In genomic region chr13:24536531-24537167, GRCm38 (mm10) we compare ENCODE assay signal across 30 mouse cellular contexts. TPM values are rescaled to one million over a fixed set of nuclear protein-coding genes. Genes with fewer than 3 reads are reported as not detected.
DNase-seq lines count a peak whose midpoint lies in the region; ATAC-seq and TF ChIP-seq lines count a peak whose summit lies in the region.
"Had no signal": no experiment of that assay in that cellular context is flagged by ENCODE, and none has a peak within 500 bp of the region (broad histone marks: within the 10 kb centered on the region; RNA-seq: fewer than 3 reads in every experiment).

No protein-coding gene starts in this region.

- intact Hi-C loops in heart, postnatal 36 days (cut with DNase I): no loop called here

- H3K9ac ChIP-seq in heart, postnatal 0 days (replicated peaks; ENCODE audit: low read depth, low read length): no peak overlapping the region
- no peak overlapping the region for H3K9ac ChIP-seq in midbrain, postnatal 0 days (replicated peaks; ENCODE audit: low read length, poor library complexity, severe bottlenecking)
- H3K9ac ChIP-seq: heart, embryonic 12.5 days; hindbrain, embryonic 14.5 days; liver, embryonic 15.5 days; lung, embryonic 15.5 days; neural tube, embryonic 15.5 days had no signal

- H3K4me1 ChIP-seq in heart, postnatal 0 days (ENCODE audit: control insufficient read depth, insufficient read depth): peaks cover 20% of the 10 kb centered on the region
- H3K4me1 ChIP-seq in midbrain, postnatal 0 days (ENCODE audit: insufficient read depth, low read length): no peaks in the 10 kb centered on the region
- H3K4me1 ChIP-seq: embryonic facial prominence, embryonic 10.5 days; forebrain, embryonic 10.5 days; limb, embryonic 10.5 days; liver, embryonic 15.5 days; lung, embryonic 15.5 days; midbrain, embryonic 10.5 days; neural tube, embryonic 15.5 days had no signal

- no peak overlapping the region for H3K4me2 ChIP-seq in heart, postnatal 0 days (ENCODE audit: low read depth, low read length)
- H3K4me2 ChIP-seq in midbrain, postnatal 0 days (ENCODE audit: low read depth, low read length, poor library complexity, severe bottlenecking): no peak overlapping the region
- H3K4me2 ChIP-seq: heart, embryonic 12.5 days; hindbrain, embryonic 14.5 days; liver, embryonic 15.5 days; lung, embryonic 15.5 days; neural tube, embryonic 15.5 days had no signal

- no peaks in the 10 kb centered on the region for H3K9me3 ChIP-seq in heart, postnatal 0 days (replicated peaks; ENCODE audit: control insufficient read depth, low read length)
- no peaks in the 10 kb centered on the region for H3K9me3 ChIP-seq in midbrain, postnatal 0 days (ENCODE audit: low read length)
- H3K9me3 ChIP-seq: embryonic facial prominence, embryonic 10.5 days; forebrain, embryonic 10.5 days; G1E; heart, embryonic 12.5 days; limb, embryonic 10.5 days; liver, embryonic 15.5 days; lung, embryonic 15.5 days; neural tube, embryonic 15.5 days had no signal

- H3K36me3 ChIP-seq in heart, postnatal 0 days (replicated peaks; ENCODE audit: control insufficient read depth, insufficient read depth, low read length): no peaks in the 10 kb centered on the region
- H3K36me3 ChIP-seq in midbrain, postnatal 0 days (ENCODE audit: insufficient read depth, low read length): no peaks in the 10 kb centered on the region
- H3K36me3 ChIP-seq: embryonic facial prominence, embryonic 10.5 days; forebrain, embryonic 10.5 days; G1E; heart, embryonic 12.5 days; limb, embryonic 10.5 days; liver, embryonic 15.5 days; lung, embryonic 15.5 days; midbrain, embryonic 10.5 days; neural tube, embryonic 15.5 days had no signal

- no peak for ATAC-seq in heart, postnatal 0 days (ENCODE audit: insufficient read depth, low read depth)
- peak; percentile 76 for ATAC-seq in CD4-positive, CD25-positive, alpha-beta regulatory T cell, adult 4 months
- 0 out of 2 replicates have a peak, but pooled peaks have one; percentile 11 for ATAC-seq in common myeloid progenitor, adult 5-6 weeks (replicated peaks; ENCODE audit: low read depth, poor library complexity, severe bottlenecking)
- ATAC-seq in midbrain, postnatal 0 days (ENCODE audit: low FRiP score): no peak
- ATAC-seq: forebrain, embryonic 16.5 days; intestine, embryonic 16.5 days; midbrain, embryonic 16.5 days had no signal

- peak overlapping the region; percentile 38; the same call in 1 of the 2 replicates for H3K27ac ChIP-seq in heart, postnatal 0 days (ENCODE audit: low read depth)
- no peak overlapping the region for H3K27ac ChIP-seq in midbrain, postnatal 0 days (ENCODE audit: low read depth, low read length)
- H3K27ac ChIP-seq: embryonic facial prominence, embryonic 10.5 days; forebrain, embryonic 10.5 days; hindbrain, embryonic 14.5 days; limb, embryonic 10.5 days; liver, embryonic 15.5 days; lung, embryonic 15.5 days; midbrain, embryonic 10.5 days; neural tube, embryonic 15.5 days had no signal

- WGBS in heart, postnatal 0 days: 63% methylated on average over 6 of the region's 6 CpGs
- WGBS in midbrain, postnatal 0 days: 89% methylated on average over 6 of the region's 6 CpGs

- H3K4me3 ChIP-seq in heart, postnatal 0 days (ENCODE audit: low read depth, low read length): no peak overlapping the region
- no peak overlapping the region for H3K4me3 ChIP-seq in midbrain, postnatal 0 days (ENCODE audit: low read depth, low read length)
- H3K4me3 ChIP-seq: embryonic facial prominence, embryonic 10.5 days; forebrain, embryonic 10.5 days; heart, embryonic 12.5 days; limb, embryonic 10.5 days; liver, embryonic 15.5 days; lung, embryonic 15.5 days; midbrain, embryonic 10.5 days; neural tube, embryonic 15.5 days had no signal

- H3K27me3 ChIP-seq in heart, postnatal 0 days (ENCODE audit: control insufficient read depth, insufficient read depth, low read length): no peaks in the 10 kb centered on the region
- H3K27me3 ChIP-seq in midbrain, postnatal 0 days (ENCODE audit: insufficient read depth, low read length): no peaks in the 10 kb centered on the region
- H3K27me3 ChIP-seq: CH12.LX; heart, embryonic 12.5 days; liver, embryonic 15.5 days; lung, embryonic 15.5 days; neural tube, embryonic 15.5 days had no signal

- no peak for TF ChIP-seq CTCF in heart, postnatal 0 days (IDR thresholded peaks at IDR 0.05; ENCODE audit: low read depth)
- no peak for TF ChIP-seq CTCF in midbrain, postnatal 0 days (IDR thresholded peaks at IDR 0.05)

- no peak for DNase-seq in heart, postnatal 0 days (ENCODE audit: low spot score)
- no peak for DNase-seq in heart, postnatal 36 days
- no peak for DNase-seq in spleen, postnatal 14 days (ENCODE audit: low spot score in 2 of 2)
- no peak for DNase-seq in midbrain, postnatal 0 days (ENCODE audit: low spot score)
- no peak for DNase-seq in frontal cortex, adult 2 months (ENCODE audit: extremely low spot score in 1 of 2, low spot score in 1 of 2)
- DNase-seq: cerebellum, adult 9-11 months; gastrocnemius, postnatal 14 days; heart, adult 18-20 months; heart, postnatal 14 days; kidney, adult 9 months; kidney, postnatal 14 days; liver; lung, postnatal 36 days; thymus, postnatal 14 days had no signal

- no peak for TF ChIP-seq EP300 in heart, postnatal 0 days (IDR thresholded peaks at IDR 0.05; ENCODE audit: low read depth)

RNA-seq across cellular contexts. Expression of gene Ripor2, which starts 45.3 kb away (rescaled TPM):
- 31.7 and 44.4 TPM in 2 replicates for total RNA-seq in heart, postnatal 0 days (2014; rRNA removed; ENCODE audit: low replicate concordance)
- polyA plus RNA-seq in heart, postnatal 0 days (2015; fragmentation: Nextera tagmentation; extraction: Ambion mirVana): 12.6 and 17.5 TPM in 2 replicates
- 1 to 10 TPM; 5.7 to 5.9 TPM for total RNA-seq in heart, postnatal 36 days (2021)
- 100 to 1,000 TPM; 228 to 281 TPM for polyA plus RNA-seq in CD4-positive, CD25-positive, alpha-beta regulatory T cell, adult 4 months (2017; shearing (Covaris generic))
- 57.2 and 64.6 TPM in 2 replicates for total RNA-seq in common myeloid progenitor, adult 5-6 weeks (2017)
- total RNA-seq in midbrain, postnatal 0 days (2014; rRNA removed): 48.8 and 57.4 TPM in 2 replicates
- polyA plus RNA-seq in midbrain, postnatal 0 days (2015; fragmentation: Nextera tagmentation; extraction: Ambion mirVana): 17.7 and 19.6 TPM in 2 replicates
- 28.2 and 33.2 TPM in 2 replicates for polyA plus RNA-seq in frontal cortex, adult 2 months (2012; rRNA removed)
- polyA plus RNA-seq: G1E had no signal

Comparison
In these comparisons a context has a peak if more than half of its experiments do, and no peak if none do; other contexts are left out.
1. ATAC-seq: peak in CD4-positive, CD25-positive, alpha-beta regulatory T cell, adult 4 months (single experiment) and common myeloid progenitor, adult 5-6 weeks (single experiment); none in heart, postnatal 0 days (single experiment) and midbrain, postnatal 0 days (single experiment).